Mouse (Mus musculus) heart, adult 2 months (tissue): Measurements from ENCODE around the gene Gm5416.

Source experiments
- CTCF ChIP-seq: fragments of 200-600 bp; IDR thresholded peaks from 2 replicates; pipeline ENCODE4 v1.8.1; 2022; ENCODE audit warnings: antibody characterized with exemption, mild to moderate bottlenecking, moderate library complexity
- EP300 ChIP-seq: fragments of 200-500 bp; IDR thresholded peaks from 2 replicates; pipeline ENCODE4 v1.6.1; 2011; ENCODE audit warnings: low read depth, low read length, control low read depth; ENCODE audit not compliant: insufficient read depth
- POLR2A ChIP-seq: fragments of 200-500 bp; IDR thresholded peaks from 2 replicates; pipeline ENCODE4 v1.6.1; 2011; ENCODE audit warnings: mild to moderate bottlenecking, low read depth, low read length, control low read depth; ENCODE audit not compliant: insufficient read depth

GRCm38 (mm10) chr16:36209967-36210453 lies at the start of gene Gm5416:
- no peak for TF ChIP-seq EP300
- TF ChIP-seq CTCF, result no peak
- TF ChIP-seq POLR2A, result no peak
